Mouse (Mus musculus) adrenal gland, postnatal 4 days (tissue): ENCODE measurements around the gene Edc4. TPM values are rescaled to one million over a fixed set of nuclear protein-coding genes. Genes with fewer than 3 reads are reported as not detected.
"Not testable (repeated sequence)": the region's sequence is repeated elsewhere in the genome, so short reads cannot be mapped to it uniquely, and the experiment has no call there.

Source experiments
- DNase-seq, 2 experiments: peaks; one replicate each; pipeline ENCODE4 v3.0.0; 2021 to 2022; ENCODE audit warnings: low spot score in 2 of 2, mixed read lengths in 2 of 2
- long read RNA-seq, 2 experiments: library from polyadenylated mRNA; stranded (forward); transcript quantifications; one replicate each; pipeline ENCODE4 v2.0.0; 2021
- total RNA-seq, 2 experiments: library from RNA; stranded (reverse); gene quantifications; 2 replicates each; pipeline ENCODE4 v1.2.3; 2021

Gene Edc4
- total RNA-seq, result 10 to 100 TPM; 50.3 to 51.3 TPM
- long read RNA-seq, experiment 1, full-length matches to known transcripts, result 1 of 30 reads
- long read RNA-seq, experiment 1, partial matches to known transcripts, result 7 of 30 reads
- long read RNA-seq, experiment 1, other reads (novel, unspliced or antisense), result 22 of 30 reads
- long read RNA-seq, experiment 2, full-length matches to known transcripts, result 4 of 61 reads
- long read RNA-seq, experiment 2, partial matches to known transcripts, result 34 of 61 reads
- long read RNA-seq, experiment 2, other reads (novel, unspliced or antisense), result 23 of 61 reads

DNA sequence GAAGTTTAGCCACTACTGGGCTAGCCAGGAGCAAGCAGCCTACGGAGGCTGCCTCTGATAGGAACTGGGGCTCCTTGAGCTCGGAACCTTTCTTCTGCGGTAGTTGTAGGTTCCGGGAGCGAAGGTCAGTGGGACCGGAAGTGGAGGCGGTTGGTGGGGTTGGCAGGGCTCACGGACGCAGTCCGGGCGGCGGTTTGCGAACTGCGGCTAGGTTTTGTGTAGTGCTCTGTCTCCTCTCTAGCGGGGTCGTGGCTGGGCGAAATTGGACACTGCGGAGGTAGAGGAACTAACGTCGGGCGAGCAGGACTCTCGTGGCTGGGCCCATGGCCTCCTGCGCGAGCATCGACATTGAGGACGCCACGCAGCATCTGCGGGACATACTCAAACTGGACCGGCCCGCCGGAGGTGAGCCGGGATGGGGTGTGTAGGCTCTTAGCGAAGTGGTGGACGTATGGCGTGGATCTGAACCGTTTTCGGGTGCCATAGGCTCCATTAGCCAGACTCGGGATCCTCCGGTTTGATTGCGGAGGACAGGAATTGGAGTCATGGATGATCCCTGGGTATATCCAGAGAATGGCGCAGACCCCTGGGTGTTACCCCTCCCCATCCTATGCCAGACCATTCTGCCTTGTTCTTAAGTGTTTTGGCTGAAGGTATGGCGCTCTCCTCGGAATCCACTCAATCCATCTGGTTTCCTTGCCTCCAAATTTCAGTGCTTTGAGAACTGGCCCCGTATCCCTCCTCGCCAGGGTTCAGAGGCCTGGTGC is at the start of gene Edc4:
Gene Edc4 (plus strand): TSS at position 128 of the 767 bp plus-strand sequence.
- peak; percentile 72 to 74 for DNase-seq

DNA sequence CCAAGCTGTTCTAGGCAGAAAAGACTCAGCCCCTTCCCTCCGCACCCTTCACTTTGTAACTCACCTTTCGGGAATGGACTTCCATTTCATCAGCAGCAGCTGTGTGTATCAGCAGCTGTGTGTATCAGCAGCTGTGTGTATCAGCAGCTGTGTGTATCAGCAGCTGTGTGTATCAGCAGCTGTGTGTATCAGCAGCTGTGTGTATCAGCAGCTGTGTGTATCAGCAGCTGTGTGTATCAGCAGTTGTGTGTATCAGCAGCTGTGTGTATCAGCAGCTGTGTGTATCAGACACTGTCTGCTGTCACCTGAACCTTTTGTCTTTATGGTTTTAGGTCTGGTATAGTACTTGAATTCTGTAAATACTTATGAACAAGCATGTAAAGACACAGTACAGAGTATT is 46.9 kb upstream of the Edc4 start:
- not testable (repeated sequence) for DNase-seq

DNA sequence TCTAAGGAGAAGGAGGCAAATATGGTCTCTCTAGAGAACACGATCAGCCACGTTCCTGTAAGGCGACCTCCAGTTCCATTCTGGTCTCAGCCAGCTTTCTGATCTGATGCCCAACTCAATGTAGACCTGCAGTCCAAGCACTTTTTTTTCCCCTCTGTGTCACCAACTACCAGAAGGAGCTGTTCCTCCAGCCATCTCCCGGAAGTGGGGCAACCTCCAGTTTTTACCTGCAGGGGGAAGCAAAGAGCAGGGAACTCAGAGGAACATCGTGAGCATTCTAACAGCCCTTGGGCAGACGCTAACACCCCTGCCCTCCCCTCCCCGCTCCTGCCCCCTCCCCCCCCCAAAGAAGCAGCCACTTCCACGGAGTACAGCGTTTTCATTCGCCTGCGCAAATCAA is 45.4 kb upstream of the Edc4 start:
- DNase-seq, result peak; percentile 28 to 60

DNA sequence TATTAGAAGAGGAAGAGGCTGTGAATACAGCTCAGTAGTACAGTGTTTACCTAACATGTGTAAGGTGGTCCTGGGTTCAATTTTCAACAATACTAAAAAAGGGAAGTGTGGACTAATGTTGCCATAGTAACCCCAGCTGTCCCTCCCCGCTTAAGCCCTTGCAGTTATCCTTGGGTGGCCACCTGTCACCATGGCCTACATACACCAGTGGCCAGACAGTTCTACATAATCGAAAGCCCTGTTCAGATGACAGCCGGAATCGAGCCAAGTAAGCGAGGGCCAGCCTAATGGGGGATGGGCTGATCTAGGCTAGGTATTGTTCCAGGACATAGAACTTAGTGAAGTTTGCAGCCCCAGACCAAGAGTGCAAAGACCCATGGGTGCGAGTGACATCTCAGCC is 43.7 kb upstream of the Edc4 start:
- DNase-seq, result no peak

DNA sequence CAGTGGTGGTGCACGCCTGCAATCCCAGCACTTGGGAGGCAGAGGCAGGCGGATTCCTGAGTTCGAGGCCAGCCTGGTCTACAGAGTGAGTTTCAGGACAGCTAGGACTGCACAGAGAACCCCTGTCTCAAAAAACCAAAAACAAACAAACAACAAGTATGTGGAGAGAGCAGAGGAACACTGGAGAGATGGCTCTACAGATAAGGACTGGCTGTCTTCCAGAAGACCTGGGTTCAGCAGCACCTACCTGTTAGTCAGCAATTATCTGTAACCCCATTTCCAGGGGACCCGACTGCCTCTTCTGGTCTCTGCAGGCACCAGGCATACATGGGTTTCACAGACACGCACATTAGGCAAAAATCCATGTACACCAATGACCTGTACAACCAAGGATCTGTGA is 41.5 kb upstream of the Edc4 start:
- DNase-seq, result no peak

DNA sequence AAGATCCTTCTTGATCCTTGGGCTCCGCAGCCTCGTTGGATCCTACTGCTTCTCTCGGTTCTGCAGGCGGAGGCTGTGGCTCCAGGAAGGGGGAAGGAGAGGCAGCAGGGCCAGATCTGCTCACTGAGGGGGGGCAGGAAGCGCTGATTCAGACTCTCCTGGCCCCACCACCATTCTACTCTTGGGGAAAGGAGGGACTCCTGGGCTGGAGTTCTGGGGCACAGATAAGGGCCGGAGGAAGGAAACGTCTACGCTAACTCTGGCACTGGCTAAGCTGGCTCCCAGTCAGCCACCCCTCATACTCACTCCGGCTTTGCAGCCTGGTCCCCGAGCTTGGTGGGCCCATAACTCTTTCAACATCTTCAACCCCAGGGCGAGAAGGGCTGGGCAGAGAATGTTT is 34.0 kb upstream of the Edc4 start:
- no peak for DNase-seq

DNA sequence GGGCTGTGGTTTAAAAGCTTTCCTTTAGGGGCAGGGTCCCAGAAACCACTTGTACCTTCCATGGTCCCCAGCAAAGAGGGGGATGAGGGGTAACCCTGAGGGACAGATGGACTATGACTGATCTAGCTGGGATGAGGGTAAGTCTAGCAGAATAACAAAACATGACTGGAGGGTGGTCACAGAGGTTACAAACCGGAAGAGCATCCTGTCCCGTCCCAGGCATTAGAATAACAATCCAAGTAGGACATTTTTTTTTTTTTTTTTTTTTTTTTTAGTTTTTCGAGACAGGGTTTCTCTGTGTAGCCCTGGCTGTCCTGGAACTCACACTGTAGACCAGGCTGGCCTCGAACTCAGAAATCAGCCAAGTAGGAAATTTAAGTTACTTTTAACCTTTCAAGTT is 30.7 kb upstream of the Edc4 start:
- DNase-seq, result no peak

DNA sequence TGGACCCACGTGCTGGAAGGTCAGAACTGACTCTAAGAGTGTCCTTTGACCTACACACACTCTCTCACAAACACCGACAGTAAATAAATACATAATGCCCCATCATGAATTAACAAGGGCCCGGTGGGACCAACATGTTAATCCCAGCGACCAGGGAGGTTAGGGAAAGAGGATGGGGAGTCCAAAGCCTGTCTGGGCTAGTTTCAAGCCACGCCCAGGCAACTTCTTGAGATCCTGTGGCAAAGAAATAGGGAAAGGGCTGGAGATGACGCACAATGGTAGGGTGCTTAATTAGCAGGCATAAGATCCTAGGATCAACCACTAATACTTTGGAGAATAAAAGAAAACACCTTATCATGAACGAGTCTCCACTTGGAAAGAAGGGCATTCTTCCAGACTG is 30.1 kb upstream of the Edc4 start:
- DNase-seq, result no peak

DNA sequence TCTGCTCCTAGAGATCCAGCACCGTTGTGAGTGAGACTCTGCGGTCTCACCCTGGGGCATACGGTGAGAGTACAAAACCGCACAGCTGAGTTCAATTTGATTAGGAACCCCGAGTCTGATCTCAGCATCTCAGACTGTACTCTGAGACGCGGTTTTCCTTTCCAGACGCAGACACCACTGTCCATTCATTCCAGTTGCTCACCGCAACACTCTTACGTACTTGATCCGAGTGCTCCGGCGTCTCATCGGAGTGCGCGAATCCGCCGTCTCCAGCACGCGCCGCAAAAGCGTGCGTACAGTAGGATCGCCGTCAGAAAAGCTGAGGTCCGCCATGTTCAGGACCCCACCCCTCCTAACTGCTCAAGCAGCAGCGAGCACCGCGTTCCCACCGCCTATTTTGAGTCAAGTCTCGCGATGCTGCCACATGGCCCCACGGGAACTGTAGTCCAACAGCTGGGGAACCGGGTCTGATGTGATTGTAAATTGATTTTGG is 29.0 kb upstream of the Edc4 start:
- peak; percentile 56 to 80 for DNase-seq

DNA sequence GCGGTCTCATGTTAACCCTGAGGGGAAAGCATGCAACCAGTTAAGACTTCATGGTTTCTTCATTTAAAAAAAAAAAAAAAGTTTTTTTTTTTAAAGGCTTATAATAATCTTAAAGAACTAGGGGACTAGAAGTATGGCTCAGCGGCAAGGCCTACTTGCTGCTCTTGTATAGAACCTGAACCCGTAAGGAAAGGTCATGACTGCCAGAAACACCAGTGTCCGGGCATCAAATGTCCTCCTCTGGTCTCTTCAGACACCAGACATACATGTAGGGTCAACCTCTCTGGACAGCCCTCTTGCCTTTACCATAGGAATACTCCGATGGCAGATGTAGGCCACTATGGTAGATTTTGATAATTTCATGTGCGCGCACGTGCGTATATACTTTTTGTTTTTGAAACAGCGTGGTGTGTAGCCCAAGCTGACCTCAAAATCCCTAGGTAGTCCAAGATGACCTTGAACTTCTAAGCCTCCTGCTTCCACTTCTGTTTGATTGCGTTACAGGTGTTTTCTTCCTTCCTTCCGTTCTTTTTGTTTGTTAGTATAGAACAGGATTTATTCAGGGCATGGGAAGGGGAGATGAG is 28.4 kb upstream of the Edc4 start:
- DNase-seq, result no peak

DNA sequence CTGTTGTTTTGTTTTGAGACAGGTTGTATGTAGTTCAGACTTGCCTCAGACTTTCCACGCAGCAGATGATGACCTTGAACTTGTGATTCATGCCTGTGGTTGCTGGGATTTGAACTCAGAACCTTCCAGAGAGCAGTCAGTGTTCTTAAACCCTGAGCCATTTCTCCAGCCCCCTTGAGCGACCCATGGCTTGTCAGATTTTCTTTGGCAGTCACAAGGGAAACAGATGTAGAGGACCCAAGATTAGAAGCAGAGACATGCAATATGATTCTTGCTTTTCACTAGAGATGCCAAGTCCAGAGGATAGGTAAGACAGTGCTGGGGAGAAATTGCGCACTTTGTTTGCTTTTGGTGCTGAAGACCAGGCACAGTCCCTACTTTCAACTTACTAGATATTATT is 27.5 kb upstream of the Edc4 start, which contains the start of gene Cenpt:
Gene Cenpt (minus strand): TSS at position 101 of the 400 bp plus-strand sequence.
- no peak for DNase-seq

DNA sequence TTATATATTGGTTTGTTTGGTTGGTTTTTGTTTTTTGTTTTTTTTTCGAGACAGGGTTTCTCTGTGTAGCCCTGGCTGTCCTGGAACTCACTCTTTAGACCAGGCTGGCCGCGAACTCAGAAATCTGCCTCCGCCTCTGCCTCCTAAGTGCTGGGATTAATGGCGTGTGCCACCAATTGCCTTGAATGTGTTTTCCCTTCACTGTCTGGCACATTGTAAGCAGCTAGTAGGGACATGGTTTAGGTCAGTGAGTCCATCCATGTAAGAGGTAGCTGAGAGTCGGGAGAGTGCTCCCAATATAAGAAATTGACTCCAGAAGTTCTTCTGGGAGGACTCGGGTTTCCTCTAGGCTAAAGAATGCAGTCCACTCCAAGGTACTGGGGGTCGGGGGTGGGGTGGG is 26.4 kb upstream of the Edc4 start:
- DNase-seq, result no peak

DNA sequence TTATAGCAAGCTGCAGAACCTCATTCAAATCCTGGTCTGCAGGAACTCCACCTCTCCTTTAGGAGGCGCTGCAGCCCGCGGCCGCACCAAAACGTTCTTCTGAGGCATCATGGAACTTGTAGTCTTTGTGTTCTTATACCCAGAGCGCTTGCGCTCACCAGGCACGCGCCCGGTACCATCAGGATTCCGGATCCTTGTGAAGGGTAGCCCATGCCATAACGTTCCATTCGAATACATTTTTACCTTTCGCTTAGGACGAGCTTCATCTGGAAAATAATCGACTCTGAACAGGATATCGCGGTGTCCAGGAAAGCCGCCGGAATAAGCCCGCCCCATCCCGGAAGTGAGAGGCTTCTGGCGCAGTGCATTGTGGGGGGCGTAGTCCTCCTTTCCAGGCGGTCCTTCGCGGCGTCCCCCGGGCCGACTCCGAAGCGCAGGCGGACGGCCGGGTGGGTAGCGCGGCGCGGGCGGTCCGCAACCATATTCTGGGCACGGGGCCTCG is 25.9 kb upstream of the Edc4 start, which contains the start of gene Thap11:
Gene Thap11 (plus strand): TSS at position 418 of the 502 bp plus-strand sequence.
- DNase-seq, result peak; percentile 64 to 84

DNA sequence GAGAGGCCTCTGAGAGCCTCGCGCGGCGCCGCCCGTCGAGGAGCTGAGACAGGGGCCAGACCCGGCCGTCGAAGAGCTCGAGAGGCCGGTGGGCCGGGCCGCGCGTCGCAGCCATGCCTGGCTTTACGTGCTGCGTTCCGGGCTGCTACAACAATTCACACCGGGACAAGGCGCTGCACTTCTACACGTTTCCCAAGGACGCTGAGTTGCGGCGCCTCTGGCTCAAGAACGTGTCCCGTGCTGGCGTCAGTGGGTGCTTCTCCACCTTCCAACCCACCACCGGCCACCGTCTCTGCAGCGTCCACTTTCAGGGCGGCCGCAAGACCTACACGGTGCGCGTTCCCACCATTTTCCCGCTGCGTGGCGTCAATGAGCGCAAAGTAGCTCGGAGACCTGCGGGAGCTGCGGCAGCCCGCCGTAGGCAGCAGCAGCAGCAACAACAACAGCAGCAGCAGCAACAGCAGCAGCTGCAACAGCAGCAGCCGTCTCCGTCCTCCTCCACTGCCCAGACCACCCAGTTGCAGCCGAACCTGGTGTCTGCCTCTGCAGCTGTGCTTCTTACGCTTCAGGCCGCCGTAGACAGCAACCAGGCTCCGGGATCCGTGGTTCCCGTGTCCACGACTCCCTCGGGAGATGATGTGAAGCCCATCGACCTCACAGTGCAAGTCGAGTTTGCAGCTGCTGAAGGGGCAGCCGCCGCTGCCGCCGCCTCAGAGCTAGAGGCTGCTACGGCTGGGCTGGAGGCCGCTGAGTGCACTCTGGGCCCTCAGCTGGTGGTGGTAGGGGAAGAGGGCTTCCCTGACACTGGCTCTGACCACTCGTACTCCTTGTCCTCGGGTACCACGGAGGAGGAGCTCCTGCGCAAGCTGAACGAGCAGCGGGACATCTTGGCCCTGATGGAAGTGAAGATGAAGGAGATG is 25.2 kb upstream of the Edc4 start:
- DNase-seq, result peak in 1 of 2 experiments; percentile 24

DNA sequence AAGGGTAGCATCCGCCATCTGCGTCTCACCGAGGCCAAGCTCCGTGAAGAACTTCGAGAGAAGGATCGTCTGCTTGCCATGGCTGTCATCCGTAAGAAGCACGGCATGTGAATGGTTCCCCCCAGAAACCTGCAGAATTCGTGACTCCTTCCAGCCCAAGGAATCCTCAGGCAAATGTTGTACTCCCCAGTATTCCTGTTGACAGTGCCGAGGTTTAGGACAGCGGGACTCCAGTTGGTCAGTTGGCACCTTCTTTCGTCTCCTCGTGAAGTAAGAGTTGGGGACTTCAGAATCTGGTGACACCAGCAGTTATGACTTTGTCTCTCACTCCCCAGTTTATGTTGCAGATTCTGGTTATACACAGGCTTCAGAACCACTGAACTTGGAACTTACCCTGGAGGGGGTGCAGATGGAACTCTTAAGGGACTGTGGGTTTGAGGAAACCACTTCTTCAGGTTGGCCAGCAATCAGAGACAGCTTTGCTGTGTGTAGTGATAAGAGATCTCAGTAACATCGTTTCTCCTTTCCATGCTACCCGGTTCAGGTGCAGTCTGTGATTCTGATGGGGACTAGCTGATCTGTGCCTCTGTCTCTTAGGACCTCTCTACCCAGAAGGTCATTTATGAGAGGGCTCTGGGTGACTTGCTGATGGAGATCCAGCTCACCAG is 24.4 kb upstream of the Edc4 start:
- DNase-seq, result no peak

DNA sequence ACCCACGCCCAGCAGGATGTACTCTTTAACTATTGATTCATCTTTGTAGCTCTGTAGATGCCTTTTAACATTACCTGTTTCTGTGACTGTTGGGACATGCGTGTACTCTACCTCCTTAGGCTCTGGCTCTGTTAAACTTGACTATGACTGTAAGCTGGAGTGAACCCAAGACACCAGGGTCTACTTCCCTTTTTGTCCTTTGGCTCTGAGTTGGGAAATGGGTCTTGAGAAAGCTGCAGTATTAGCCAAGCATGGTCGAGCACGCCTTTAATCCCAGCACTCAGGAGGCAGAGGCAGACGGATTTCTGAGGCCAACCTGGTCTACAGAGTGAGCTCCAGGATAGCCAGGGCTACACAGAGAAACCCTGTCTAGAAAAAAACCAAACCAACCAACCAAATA is 22.2 kb upstream of the Edc4 start:
- no peak for DNase-seq

DNA sequence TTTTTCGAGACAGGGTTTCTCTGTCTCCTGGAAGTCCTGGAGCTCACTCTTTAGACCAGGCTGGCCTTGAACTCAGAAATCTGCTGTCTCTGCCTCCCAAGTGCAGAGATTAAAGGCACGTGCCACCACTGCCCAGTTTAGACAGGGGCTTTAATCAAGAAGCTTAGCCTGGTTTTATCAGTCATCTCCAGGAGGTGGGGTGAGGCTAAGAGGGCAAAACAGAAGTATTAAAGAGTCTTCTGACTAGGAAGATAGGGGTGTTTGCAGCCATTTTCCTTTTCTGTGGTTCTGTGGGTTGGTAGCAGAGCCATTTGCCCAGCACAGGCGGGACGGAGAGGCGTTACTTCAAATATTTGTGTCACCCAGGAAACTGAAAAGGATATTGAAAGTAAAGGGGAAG is 21.4 kb upstream of the Edc4 start:
- DNase-seq, result no peak

DNA sequence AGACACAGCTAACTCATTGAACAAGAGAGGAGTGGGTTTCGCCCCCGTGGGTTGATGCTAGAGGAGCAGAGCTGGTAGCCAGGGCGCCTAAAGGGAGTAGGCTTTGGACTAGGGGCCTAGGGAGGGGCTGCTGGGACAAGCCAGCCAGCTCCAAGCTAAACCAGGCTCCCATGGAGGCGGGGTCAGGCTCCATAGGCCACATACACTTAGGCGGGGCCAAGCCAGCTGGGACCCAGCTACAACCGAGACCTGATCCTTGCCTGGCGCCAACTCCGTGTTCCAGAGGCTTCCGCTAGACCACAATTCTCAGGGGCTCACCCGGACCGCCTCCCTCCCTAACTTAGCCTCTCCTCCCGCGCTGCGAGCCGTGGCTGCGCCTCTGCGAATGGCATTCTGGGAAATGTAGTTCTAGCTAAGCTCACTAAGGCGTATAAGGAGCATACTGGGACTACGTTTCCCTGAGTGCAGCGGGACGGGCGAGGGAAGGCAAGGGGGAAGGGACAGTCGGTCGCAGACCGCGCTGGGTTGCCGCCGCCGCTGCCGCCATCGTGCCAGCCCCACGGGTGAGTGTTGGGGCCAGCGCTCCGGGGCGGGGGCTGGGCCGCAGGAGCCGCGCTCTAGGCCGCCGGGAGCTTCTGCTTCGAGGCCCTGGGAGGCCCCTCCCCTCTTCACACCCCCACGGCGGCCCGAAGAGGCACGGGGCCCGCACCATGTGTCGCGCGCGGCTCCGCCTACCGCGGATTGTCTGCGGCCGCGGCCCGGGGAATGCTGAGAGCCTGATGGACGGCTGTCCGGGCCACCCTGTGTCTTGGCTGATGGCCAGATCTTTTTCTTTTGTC is 20.3 kb upstream of the Edc4 start, which contains the start of gene Nutf2:
Gene Nutf2 (plus strand): TSS at position 438 of the 839 bp plus-strand sequence.
- DNase-seq, result peak; percentile 69 to 93

DNA sequence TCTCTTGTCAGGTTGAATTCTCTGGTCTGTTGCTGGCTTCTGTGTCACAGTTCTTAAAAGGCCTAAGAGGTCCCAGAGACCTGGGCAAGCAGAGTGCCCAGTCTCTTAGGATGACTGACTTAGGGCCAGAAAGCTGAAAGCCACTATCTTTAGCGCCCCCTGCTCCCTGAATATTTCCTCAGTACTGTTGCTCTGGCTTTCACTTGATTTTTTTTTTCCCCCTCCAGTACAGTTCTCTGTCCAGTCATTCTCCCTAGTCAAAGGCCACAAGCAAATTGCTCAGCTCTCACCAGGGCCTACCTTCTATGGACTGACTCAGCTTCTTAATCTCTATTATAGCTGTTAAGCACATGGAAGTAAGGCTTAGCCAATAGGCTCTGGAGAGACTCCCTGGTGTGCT is 18.7 kb upstream of the Edc4 start:
- DNase-seq, result no peak
